Mouse (Mus musculus) frontal cortex, adult (tissue): ENCODE measurements at regions not wholly inside any gene's neighbourhood (a gene's known extent, or its start where the extent isn't known, plus 50 kb on each side); places are given as distances from the start of the nearest gene placed in this dataset.

Source experiments
- ATAC-seq: cut with Nextera tagmentation; 2 replicates; pipeline ENCODE4 v1.9.2; 2017; ENCODE audit warnings: mild to moderate bottlenecking, moderate library complexity, mixed read lengths; ENCODE audit not compliant: low TSS enrichment

- ATAC-seq, result peak; percentile 85
Observed at GRCm38 (mm10) chr16:24053403-24053802, 64.8 kb upstream of the Bcl6 start.

- ATAC-seq, result no peak
Observed at GRCm38 (mm10) chr16:24050856-24051640, 62.4 kb upstream of the Bcl6 start.

- no peak for ATAC-seq
Observed at GRCm38 (mm10) chr16:24043779-24044178, 55.1 kb upstream of the Bcl6 start.

GRCm38 (mm10) chr16:24042977-24043376 lies 54.3 kb upstream of the Bcl6 start:
- ATAC-seq, result no peak

- no peak for ATAC-seq
Observed at GRCm38 (mm10) chr16:24042216-24042615, 53.6 kb upstream of the Bcl6 start.

- no peak for ATAC-seq
Observed at GRCm38 (mm10) chr16:24041403-24041802, 52.8 kb upstream of the Bcl6 start.

GRCm38 (mm10) chr16:24039765-24040164 lies 51.1 kb upstream of the Bcl6 start:
- ATAC-seq, result no peak
